Comparison of ENCODE assay signal across 11 mouse cellular contexts in genomic region chr16:23632681-23633080, GRCm38 (mm10).
DNase-seq lines count a peak whose midpoint lies in the region; ATAC-seq and TF ChIP-seq lines count a peak whose summit lies in the region.
"Had no signal": no experiment of that assay in that cellular context is flagged by ENCODE, and none has a peak within 500 bp of the region (broad histone marks: within the 10 kb centered on the region; RNA-seq: fewer than 3 reads in every experiment).

No protein-coding gene starts in this region.

- DNase-seq in midbrain, postnatal 0 days (ENCODE audit: low spot score): no peak
- peak; percentile 12 for DNase-seq in T-cell, adult 2 months (ENCODE audit: low spot score)
- DNase-seq in thymus, postnatal 36 days: peak; percentile 21
- DNase-seq in adrenal gland, adult 8-10 months: no peak
- DNase-seq: liver, embryonic 13.5 days had no signal

- ATAC-seq in intestine, postnatal 0 days: no peak
- no peak for ATAC-seq in intestine, embryonic 16.5 days
- no peak for ATAC-seq in midbrain, postnatal 0 days (ENCODE audit: low FRiP score)
- no peak for ATAC-seq in midbrain, embryonic 15.5 days (replicated peaks)
- ATAC-seq: forebrain, embryonic 13.5 days; midbrain, embryonic 16.5 days had no signal

- no peak overlapping the region for H3K27ac ChIP-seq in intestine, postnatal 0 days (ENCODE audit: low read depth, low read length)
- no peak overlapping the region for H3K27ac ChIP-seq in intestine, embryonic 16.5 days (ENCODE audit: low read length)
- H3K27ac ChIP-seq in midbrain, postnatal 0 days (ENCODE audit: low read depth, low read length): no peak overlapping the region
- H3K27ac ChIP-seq in midbrain, embryonic 15.5 days: no peak overlapping the region
- H3K27ac ChIP-seq: forebrain, embryonic 13.5 days; hindbrain, embryonic 14.5 days; liver, embryonic 13.5 days had no signal

- H3K9me3 ChIP-seq in intestine, postnatal 0 days (ENCODE audit: control insufficient read depth): no peaks in the 10 kb centered on the region
- no peaks in the 10 kb centered on the region for H3K9me3 ChIP-seq in intestine, embryonic 16.5 days (ENCODE audit: control insufficient read depth, low read length)
- no peaks in the 10 kb centered on the region for H3K9me3 ChIP-seq in midbrain, postnatal 0 days (ENCODE audit: low read length)
- H3K9me3 ChIP-seq in midbrain, embryonic 15.5 days: no peaks in the 10 kb centered on the region
- H3K9me3 ChIP-seq: forebrain, embryonic 13.5 days; liver, embryonic 13.5 days had no signal

- no peak overlapping the region for H3K9ac ChIP-seq in intestine, postnatal 0 days (ENCODE audit: low read depth, low read length)
- no peak overlapping the region for H3K9ac ChIP-seq in intestine, embryonic 16.5 days (ENCODE audit: low read depth, low read length)
- no peak overlapping the region for H3K9ac ChIP-seq in midbrain, postnatal 0 days (replicated peaks; ENCODE audit: low read length, poor library complexity, severe bottlenecking)
- no peak overlapping the region for H3K9ac ChIP-seq in midbrain, embryonic 15.5 days
- H3K9ac ChIP-seq: forebrain, embryonic 13.5 days; hindbrain, embryonic 14.5 days; liver, embryonic 13.5 days had no signal

- no peaks in the 10 kb centered on the region for H3K36me3 ChIP-seq in intestine, postnatal 0 days (ENCODE audit: control insufficient read depth, insufficient read depth)
- no peaks in the 10 kb centered on the region for H3K36me3 ChIP-seq in intestine, embryonic 16.5 days (ENCODE audit: control insufficient read depth, insufficient read depth, low read length)
- no peaks in the 10 kb centered on the region for H3K36me3 ChIP-seq in midbrain, postnatal 0 days (ENCODE audit: insufficient read depth, low read length)
- H3K36me3 ChIP-seq in midbrain, embryonic 15.5 days (replicated peaks): no peaks in the 10 kb centered on the region
- H3K36me3 ChIP-seq: liver, embryonic 13.5 days had no signal

- H3K27me3 ChIP-seq in intestine, postnatal 0 days (replicated peaks; ENCODE audit: control insufficient read depth, insufficient read depth, low read length): no peaks in the 10 kb centered on the region
- H3K27me3 ChIP-seq in intestine, embryonic 16.5 days (replicated peaks; ENCODE audit: control insufficient read depth, insufficient read depth, low read length): no peaks in the 10 kb centered on the region
- no peaks in the 10 kb centered on the region for H3K27me3 ChIP-seq in midbrain, postnatal 0 days (ENCODE audit: insufficient read depth, low read length)
- no peaks in the 10 kb centered on the region for H3K27me3 ChIP-seq in midbrain, embryonic 15.5 days (replicated peaks)
- H3K27me3 ChIP-seq: forebrain, embryonic 13.5 days; liver, embryonic 13.5 days had no signal

- no peak overlapping the region for H3K4me3 ChIP-seq in intestine, postnatal 0 days (ENCODE audit: low read depth, low read length)
- no peak overlapping the region for H3K4me3 ChIP-seq in intestine, embryonic 16.5 days (ENCODE audit: low read length)
- H3K4me3 ChIP-seq in midbrain, postnatal 0 days (ENCODE audit: low read depth, low read length): no peak overlapping the region
- no peak overlapping the region for H3K4me3 ChIP-seq in midbrain, embryonic 15.5 days
- H3K4me3 ChIP-seq: forebrain, embryonic 13.5 days; liver, embryonic 13.5 days had no signal

- H3K4me2 ChIP-seq in intestine, postnatal 0 days (replicated peaks; ENCODE audit: low read depth): no peak overlapping the region
- no peak overlapping the region for H3K4me2 ChIP-seq in intestine, embryonic 16.5 days (ENCODE audit: low read depth, low read length)
- H3K4me2 ChIP-seq in midbrain, postnatal 0 days (ENCODE audit: low read depth, low read length, poor library complexity, severe bottlenecking): no peak overlapping the region
- H3K4me2 ChIP-seq in midbrain, embryonic 15.5 days: no peak overlapping the region
- H3K4me2 ChIP-seq: forebrain, embryonic 13.5 days; hindbrain, embryonic 14.5 days; liver, embryonic 13.5 days had no signal

- 77% methylated on average over 2 of the region's 2 CpGs for WGBS in intestine, postnatal 0 days
- 71% methylated on average over 2 of the region's 2 CpGs for WGBS in intestine, embryonic 16.5 days
- 64% methylated on average over 2 of the region's 2 CpGs for WGBS in midbrain, postnatal 0 days
- WGBS in midbrain, embryonic 15.5 days: 73% methylated on average over 2 of the region's 2 CpGs

- no peaks in the 10 kb centered on the region for H3K4me1 ChIP-seq in intestine, postnatal 0 days (replicated peaks; ENCODE audit: control insufficient read depth, insufficient read depth, low read length)
- no peaks in the 10 kb centered on the region for H3K4me1 ChIP-seq in intestine, embryonic 16.5 days (ENCODE audit: control insufficient read depth, insufficient read depth, low read length)
- no peaks in the 10 kb centered on the region for H3K4me1 ChIP-seq in midbrain, postnatal 0 days (ENCODE audit: insufficient read depth, low read length)
- no peaks in the 10 kb centered on the region for H3K4me1 ChIP-seq in midbrain, embryonic 15.5 days
- H3K4me1 ChIP-seq: forebrain, embryonic 13.5 days; liver, embryonic 13.5 days had no signal

- TF ChIP-seq CTCF in intestine, postnatal 0 days (IDR thresholded peaks at IDR 0.05; ENCODE audit: low read depth): peak; percentile 51
- TF ChIP-seq CTCF in midbrain, postnatal 0 days (IDR thresholded peaks at IDR 0.05): peak; percentile 46

Comparison
In these comparisons a context has a peak if more than half of its experiments do, and no peak if none do; other contexts are left out.
1. DNase-seq: peak in T-cell, adult 2 months (single experiment) and thymus, postnatal 36 days (2 of 2); none in midbrain, postnatal 0 days (single experiment) and adrenal gland, adult 8-10 months (single experiment).